Mouse (Mus musculus) liver, embryonic 11.5 days (tissue): ENCODE measurements around the gene Wwox. TPM values are rescaled to one million over a fixed set of nuclear protein-coding genes. Genes with fewer than 3 reads are reported as not detected.

Experiments used
- ATAC-seq: fragments of 200-750 bp; cut with Nextera tagmentation; replicated peaks from 2 replicates; pipeline ENCODE4 v1.8.0; 2017; ENCODE audit warnings: moderate number of reproducible peaks, mild to moderate bottlenecking, moderate TSS enrichment, moderate library complexity; ENCODE audit not compliant: low FRiP score
- DNase-seq: peaks from one replicate; pipeline ENCODE4 v3.0.0-alpha.2; 2017; ENCODE audit warnings: low spot score
- H3K27ac ChIP-seq: fragments of 300-500 bp; sonication (generic); 2 replicates; pipeline ENCODE4 v1.5.1; 2014; ENCODE audit warnings: mild to moderate bottlenecking, low read depth, low read length, control low read depth
- H3K27me3 ChIP-seq: fragments of 300-500 bp; sonication (generic); replicated peaks from 2 replicates; pipeline ENCODE4 v1.6.1; 2014; ENCODE audit warnings: low read length, mixed read lengths; ENCODE audit not compliant: control insufficient read depth, insufficient read depth
- H3K36me3 ChIP-seq: fragments of 300-500 bp; sonication (generic); 2 replicates; pipeline ENCODE4 v1.6.1; 2014; ENCODE audit warnings: mild to moderate bottlenecking, low read length, moderate library complexity, mixed read lengths; ENCODE audit not compliant: control insufficient read depth, insufficient read depth
- H3K4me1 ChIP-seq: fragments of 300-500 bp; sonication (generic); replicated peaks from 2 replicates; pipeline ENCODE4 v1.6.1; 2014; ENCODE audit warnings: low read length, mixed read lengths; ENCODE audit not compliant: control insufficient read depth, insufficient read depth
- H3K4me2 ChIP-seq: fragments of 300-500 bp; sonication (generic); 2 replicates; pipeline ENCODE4 v1.6.1; 2014; ENCODE audit warnings: mild to moderate bottlenecking, control low read depth, moderate library complexity
- H3K4me3 ChIP-seq: fragments of 300-500 bp; sonication (generic); 2 replicates; pipeline ENCODE4 v1.5.1; 2014; ENCODE audit warnings: low read depth, low read length, control low read depth
- H3K9ac ChIP-seq: fragments of 300-500 bp; sonication (generic); 2 replicates; pipeline ENCODE4 v1.6.1; 2014; ENCODE audit warnings: low read depth, low read length, control low read depth
- H3K9me3 ChIP-seq: fragments of 300-500 bp; sonication (generic); 2 replicates; pipeline ENCODE4 v1.6.1; 2016; ENCODE audit warnings: low read length, inconsistent platforms, mixed read lengths; ENCODE audit not compliant: control insufficient read depth
- WGBS: fragments of 180-500 bp; shearing (Covaris S2); extraction: QIAGEN DNeasy Blood & Tissue Kit; methylation state at CpG from one replicate; pipeline ENCODE4 v1.1.7; 2014; 5-methylcytosine and 5-hydroxymethylcytosine counted together
- polyA plus RNA-seq: library from polyadenylated mRNA; unstranded; fragments of >200 nt; fragmentation: Nextera tagmentation; extraction: Ambion mirVana; gene quantifications from 2 replicates; pipeline ENCODE4 v1.2.1, GENCODE M21; 2014

Wwox gene
- polyA plus RNA-seq, 1 experiment from 2014 or later: 7.3 TPM

- H3K4me2 ChIP-seq: no peak overlapping the region
- H3K36me3 ChIP-seq: no peaks in the 10 kb centered on the region
- H3K27ac ChIP-seq: no peak overlapping the region
- H3K9ac ChIP-seq: no peak overlapping the region
- no peak for DNase-seq
- WGBS: 70% methylated on average over 15 of the region's 15 CpGs
- H3K27me3 ChIP-seq: no peaks in the 10 kb centered on the region
- no peak overlapping the region for H3K4me3 ChIP-seq
- H3K4me1 ChIP-seq: no peaks in the 10 kb centered on the region
- ATAC-seq: no peak
- no peaks in the 10 kb centered on the region for H3K9me3 ChIP-seq
Observed at GRCm38 (mm10) chr8:115400013-115400720, 960.7 kb downstream of the Wwox start.

Other genes with a start within 250 kb of the Wwox start
- 0.58 and 0.93 TPM in 2 replicates for gene Vat1l, start 234.0 kb upstream of the Wwox start, polyA plus RNA-seq
- not detected in 2 replicates for gene Clec3a, start 21.6 kb upstream of the Wwox start, polyA plus RNA-seq